Comparison of ENCODE assay signal across 8 mouse cellular contexts in genomic region chr2:34249961-34250658, GRCm38 (mm10).
DNase-seq lines count a peak whose midpoint lies in the region; ATAC-seq and TF ChIP-seq lines count a peak whose summit lies in the region.

No protein-coding gene starts in this region.

- H3K27ac ChIP-seq in lung, embryonic 14.5 days (ENCODE audit: low read depth) = peak overlapping the region; percentile 93
- peak overlapping the region; percentile 88 for H3K27ac ChIP-seq in embryonic facial prominence, embryonic 12.5 days
- peak overlapping the region; percentile 88 for H3K27ac ChIP-seq in hindbrain, postnatal 0 days

- H3K9ac ChIP-seq in lung, embryonic 14.5 days = peak overlapping the region; percentile 66
- H3K9ac ChIP-seq in embryonic facial prominence, embryonic 12.5 days = peak overlapping the region; percentile 59
- H3K9ac ChIP-seq in hindbrain, postnatal 0 days (replicated peaks; ENCODE audit: low read length) = peak overlapping the region; percentile 61

- H3K36me3 ChIP-seq in lung, embryonic 14.5 days (ENCODE audit: insufficient read depth) = no peaks in the 10 kb centered on the region
- H3K36me3 ChIP-seq in embryonic facial prominence, embryonic 12.5 days = no peaks in the 10 kb centered on the region
- H3K36me3 ChIP-seq in hindbrain, postnatal 0 days (ENCODE audit: insufficient read depth, low read length) = no peaks in the 10 kb centered on the region
- no peaks in the 10 kb centered on the region for H3K36me3 ChIP-seq in myocyte (ENCODE audit: control insufficient read depth, insufficient read depth)

- H3ac ChIP-seq in myocyte (ENCODE audit: control insufficient read depth, insufficient read length) = no peak overlapping the region

- WGBS in lung, embryonic 14.5 days = 3% methylated on average over 18 of the region's 18 CpGs
- WGBS in embryonic facial prominence, embryonic 12.5 days = 3% methylated on average over 18 of the region's 18 CpGs
- WGBS in hindbrain, postnatal 0 days = 4% methylated on average over 18 of the region's 18 CpGs

- TF ChIP-seq POLR2A in myocyte (IDR thresholded peaks at IDR 0.05; ENCODE audit: insufficient read length, low read depth) = no peak

- peak overlapping the region; percentile 47 for H3K4me3 ChIP-seq in lung, embryonic 14.5 days (ENCODE audit: low read depth, low read length)
- H3K4me3 ChIP-seq in embryonic facial prominence, embryonic 12.5 days = peak overlapping the region; percentile 50
- H3K4me3 ChIP-seq in hindbrain, postnatal 0 days (ENCODE audit: low read length) = peak overlapping the region; percentile 49
- H3K4me3 ChIP-seq in myocyte = peak overlapping the region; percentile 32

- TF ChIP-seq CTCF in lung, embryonic 14.5 days (IDR thresholded peaks at IDR 0.05; ENCODE audit: low read depth) = no peak
- TF ChIP-seq CTCF in hindbrain, postnatal 0 days (IDR thresholded peaks at IDR 0.05; ENCODE audit: low read depth) = no peak

- H3K9me3 ChIP-seq in lung, embryonic 14.5 days (ENCODE audit: low read depth, low read length) = no peaks in the 10 kb centered on the region
- H3K9me3 ChIP-seq in embryonic facial prominence, embryonic 12.5 days = no peaks in the 10 kb centered on the region
- H3K9me3 ChIP-seq in hindbrain, postnatal 0 days (ENCODE audit: low read length) = no peaks in the 10 kb centered on the region

- H3K4me1 ChIP-seq in lung, embryonic 14.5 days (ENCODE audit: insufficient read depth) = peaks cover 35% of the 10 kb centered on the region
- H3K4me1 ChIP-seq in embryonic facial prominence, embryonic 12.5 days = peaks cover 28% of the 10 kb centered on the region
- H3K4me1 ChIP-seq in hindbrain, postnatal 0 days (ENCODE audit: insufficient read depth, low read length) = peaks cover 14% of the 10 kb centered on the region; the same call in 1 of the 2 replicates

- peak; percentile 61 for ATAC-seq in lung, embryonic 14.5 days (ENCODE audit: insufficient read depth)
- ATAC-seq in embryonic facial prominence, embryonic 12.5 days (ENCODE audit: insufficient number of reproducible peaks, insufficient read depth, low FRiP score, low TSS enrichment) = 0 out of 2 replicates have a peak, but pooled peaks have one; percentile 74
- peak; percentile 76 for ATAC-seq in hindbrain, postnatal 0 days

- H3K79me2 ChIP-seq in myocyte (ENCODE audit: control insufficient read depth, insufficient read depth) = no peaks in the 10 kb centered on the region

- peak; percentile 35 for DNase-seq in lung, embryonic 14.5 days
- DNase-seq in lung, postnatal 36 days = no peak
- DNase-seq in hindbrain, postnatal 0 days (ENCODE audit: low spot score) = peak; percentile 56
- DNase-seq in spleen, postnatal 36 days (ENCODE audit: low spot score in 2 of 2) = no peak
- no peak for DNase-seq in adrenal gland, postnatal 4 days (ENCODE audit: low spot score in 2 of 2)
- DNase-seq in gastrocnemius, postnatal 10 days = no peak

- no peaks in the 10 kb centered on the region for H3K27me3 ChIP-seq in lung, embryonic 14.5 days (ENCODE audit: insufficient read depth, low read length)
- H3K27me3 ChIP-seq in embryonic facial prominence, embryonic 12.5 days = no peaks in the 10 kb centered on the region
- no peaks in the 10 kb centered on the region for H3K27me3 ChIP-seq in hindbrain, postnatal 0 days (ENCODE audit: insufficient read depth, low read length)
- H3K27me3 ChIP-seq in myocyte (ENCODE audit: control insufficient read depth, insufficient read depth, insufficient read length) = no peaks in the 10 kb centered on the region

- H3K4me2 ChIP-seq in lung, embryonic 14.5 days = peak overlapping the region; percentile 76
- H3K4me2 ChIP-seq in embryonic facial prominence, embryonic 12.5 days (replicated peaks) = peak overlapping the region; percentile 78
- H3K4me2 ChIP-seq in hindbrain, postnatal 0 days (ENCODE audit: low read depth, low read length) = peak overlapping the region; percentile 85
- peak overlapping the region; percentile 61 for H3K4me2 ChIP-seq in myocyte (ENCODE audit: low read depth)

TF ChIP-seq in myocyte, 11 proteins besides CTCF, POLR2A, EP300 and RAD21:
- TF ChIP-seq CEBPB (IDR thresholded peaks at IDR 0.05; ENCODE audit: insufficient read depth, poor library complexity, severe bottlenecking) = no peak
- no peak for TF ChIP-seq E2F4 (IDR thresholded peaks at IDR 0.05; ENCODE audit: insufficient read depth)
- TF ChIP-seq TCF12 (IDR thresholded peaks at IDR 0.05; ENCODE audit: insufficient read depth, poor library complexity, severe bottlenecking) = no peak
- no peak for TF ChIP-seq POLR2AphosphoS2 (IDR thresholded peaks at IDR 0.05; ENCODE audit: insufficient read length, low read depth)
- no peak for TF ChIP-seq SRF (IDR thresholded peaks at IDR 0.05; ENCODE audit: control insufficient read depth, insufficient read length, low read depth)
- no peak for TF ChIP-seq MAX (IDR thresholded peaks at IDR 0.05; ENCODE audit: low read depth)
- no peak for TF ChIP-seq REST (IDR thresholded peaks at IDR 0.05; ENCODE audit: insufficient read depth, insufficient read length)
- TF ChIP-seq TCF3 (IDR thresholded peaks at IDR 0.05; ENCODE audit: insufficient read length, low read depth) = no peak
- no peak for TF ChIP-seq MYOG (IDR thresholded peaks at IDR 0.05; ENCODE audit: control insufficient read depth in 1 of 3, insufficient read depth in 1 of 3, insufficient read length in 2 of 3, low read depth in 2 of 3)
- TF ChIP-seq MYOD1 (IDR thresholded peaks at IDR 0.05; ENCODE audit: control insufficient read depth in 1 of 3, insufficient read length in 2 of 3, low read depth in 2 of 3) = no peak
- TF ChIP-seq USF1 (IDR thresholded peaks at IDR 0.05; ENCODE audit: low read depth) = no peak

Comparison
In these comparisons a context has a peak if more than half of its experiments do, and no peak if none do; other contexts are left out.
1. DNase-seq: peak in lung, embryonic 14.5 days (single experiment) and hindbrain, postnatal 0 days (single experiment); none in lung, postnatal 36 days (single experiment), spleen, postnatal 36 days (0 of 2), adrenal gland, postnatal 4 days (0 of 2) and gastrocnemius, postnatal 10 days (single experiment).
2. Peak in every context shown above with its lines, with median percentiles within 50 percentile points of each other: ATAC-seq, H3K27ac ChIP-seq, H3K4me2 ChIP-seq, H3K4me3 ChIP-seq and H3K9ac ChIP-seq.